Mouse (Mus musculus): ENCODE measurements around the gene Apobr. TPM values are rescaled to one million over a fixed set of nuclear protein-coding genes. Genes with fewer than 3 reads are reported as not detected.

Gene Apobr
- 179 and 277 TPM in 2 replicates for total RNA-seq (2023)

DNA sequence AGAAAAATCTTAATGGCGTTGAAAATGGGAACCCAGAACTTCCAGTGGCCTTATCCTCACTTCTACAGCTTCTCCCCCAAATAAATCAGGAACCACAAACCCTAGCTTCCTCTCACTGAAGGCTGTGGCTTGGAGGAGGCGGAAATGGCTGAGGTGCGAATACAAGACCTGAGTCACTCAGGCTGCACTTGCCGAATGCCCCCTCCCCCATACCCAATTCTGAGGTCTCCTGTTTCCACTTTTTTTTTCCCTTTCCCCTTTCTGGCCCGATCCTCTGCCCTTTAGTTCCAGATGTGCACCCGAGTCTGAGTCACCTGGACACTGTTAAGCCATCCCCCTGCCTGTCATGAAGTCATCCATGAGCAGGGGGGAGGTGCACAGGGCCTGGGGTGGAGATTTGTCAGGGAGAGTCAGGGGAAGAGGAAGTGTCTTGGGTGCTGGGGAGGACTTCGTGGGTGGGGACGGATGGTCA is at the start of gene Apobr:
Apobr (plus strand) TSS at position 437 of the 472 bp plus-strand sequence.

GRCm38 (mm10) chr7:126566094-126566765 is 18.5 kb upstream of the Apobr start, which contains the start of gene Eif3c:
Eif3c (minus strand) TSS chr7:126566411.

DNA sequence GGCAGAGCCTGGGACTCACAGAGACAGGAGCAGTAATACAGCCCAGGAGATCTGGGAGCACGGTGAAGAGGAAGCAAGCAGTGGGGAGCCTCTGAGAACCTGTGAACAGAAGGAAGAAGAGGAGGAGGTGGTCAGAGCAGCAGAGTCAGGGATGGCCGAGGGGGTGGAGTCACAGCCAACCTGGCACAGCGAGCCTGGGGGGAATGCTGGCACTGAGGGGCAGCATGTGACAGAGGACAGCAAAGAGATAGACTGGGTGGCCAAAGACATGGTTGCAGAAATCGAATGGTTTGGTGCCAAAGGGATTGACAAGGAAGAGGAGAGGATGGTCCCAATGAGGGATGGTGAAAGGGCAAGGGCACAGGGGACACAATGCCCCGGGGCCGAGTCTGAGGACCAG is 975 bp downstream of the Apobr start, which contains the start of gene Cln3:
Cln3 (minus strand) TSS at position 101 of the 400 bp plus-strand sequence.

GRCm38 (mm10) chr7:126594862-126595561 is 10.3 kb downstream of the Apobr start, which contains the start of gene Il27:
Il27 (minus strand) TSS chr7:126594941.

GRCm38 (mm10) chr7:126630824-126631518 is 46.2 kb downstream of the Apobr start, which contains the start of gene Nupr1:
Nupr1 (minus strand) TSS chr7:126630861.

Other genes starting within 250 kb of the Apobr start
- 1.00 and 3.6 TPM in 2 replicates for gene Lat, start 215.4 kb upstream of the Apobr start, total RNA-seq (2023)
- gene Spns1, start 207.5 kb upstream of the Apobr start, total RNA-seq (2023): 40.0 and 61.0 TPM in 2 replicates
- 11.9 and 12.2 TPM in 2 replicates for gene Nfatc2ip, start 188.2 kb upstream of the Apobr start, total RNA-seq (2023)
- gene Cd19, start 170.1 kb upstream of the Apobr start, total RNA-seq (2023): 2.7 and 5.7 TPM in 2 replicates
- gene Rabep2, start 156.2 kb upstream of the Apobr start, total RNA-seq (2023): 12.6 and 13.9 TPM in 2 replicates
- gene Atp2a1, start 121.8 kb upstream of the Apobr start, total RNA-seq (2023): 0.44 and 1.2 TPM in 2 replicates
- 43.1 and 54.3 TPM in 2 replicates for gene Sh2b1, start 109.5 kb upstream of the Apobr start, total RNA-seq (2023)
- 28.4 and 33.9 TPM in 2 replicates for gene Tufm, start 97.6 kb upstream of the Apobr start, total RNA-seq (2023)
- 126 and 137 TPM in 2 replicates for gene Atxn2l, start 81.5 kb upstream of the Apobr start, total RNA-seq (2023)
- 70.7 and 76.0 TPM in 2 replicates for gene Eif3c, start 18.5 kb upstream of the Apobr start, total RNA-seq (2023)
- gene Cln3, start 875 bp downstream of the Apobr start, total RNA-seq (2023): 387 and 438 TPM in 2 replicates
- 1.7 and 4.0 TPM in 2 replicates for gene Il27, start 10.0 kb downstream of the Apobr start, total RNA-seq (2023)
- gene Nupr1, start 45.9 kb downstream of the Apobr start, total RNA-seq (2023): 7.5 and 8.5 TPM in 2 replicates
- gene Sgf29, start 64.4 kb downstream of the Apobr start, total RNA-seq (2023): 11.2 and 16.0 TPM in 2 replicates
- gene Sult1a1, start 91.5 kb downstream of the Apobr start, total RNA-seq (2023): 1.1 TPM in 1 of 2 replicates, not detected in the other
- 41.8 and 49.9 TPM in 2 replicates for gene Bola2, start 110.5 kb downstream of the Apobr start, total RNA-seq (2023)
- gene Slx1b, start 110.8 kb downstream of the Apobr start, total RNA-seq (2023): 5.1 and 6.8 TPM in 2 replicates
- 1,908 and 2,111 TPM in 2 replicates for gene Coro1a, start 122.8 kb downstream of the Apobr start, total RNA-seq (2023)
- gene Mapk3, start 174.7 kb downstream of the Apobr start, total RNA-seq (2023): 255 and 261 TPM in 2 replicates
- 17.6 and 21.9 TPM in 2 replicates for gene Gdpd3, start 181.4 kb downstream of the Apobr start, total RNA-seq (2023)
- 278 and 300 TPM in 2 replicates for gene Ypel3, start 192.0 kb downstream of the Apobr start, total RNA-seq (2023)
- 4.3 and 4.4 TPM in 2 replicates for gene Tbx6, start 196.5 kb downstream of the Apobr start, total RNA-seq (2023)
- 231 and 266 TPM in 2 replicates for gene Ppp4c, start 207.6 kb downstream of the Apobr start, total RNA-seq (2023)
- not detected in 2 replicates for gene Fam57b, start 212.7 kb downstream of the Apobr start, total RNA-seq (2023)
- gene 4930451I11Rik, start 246.7 kb downstream of the Apobr start, total RNA-seq (2023): not detected in 2 replicates